In the genomic region with DNA sequence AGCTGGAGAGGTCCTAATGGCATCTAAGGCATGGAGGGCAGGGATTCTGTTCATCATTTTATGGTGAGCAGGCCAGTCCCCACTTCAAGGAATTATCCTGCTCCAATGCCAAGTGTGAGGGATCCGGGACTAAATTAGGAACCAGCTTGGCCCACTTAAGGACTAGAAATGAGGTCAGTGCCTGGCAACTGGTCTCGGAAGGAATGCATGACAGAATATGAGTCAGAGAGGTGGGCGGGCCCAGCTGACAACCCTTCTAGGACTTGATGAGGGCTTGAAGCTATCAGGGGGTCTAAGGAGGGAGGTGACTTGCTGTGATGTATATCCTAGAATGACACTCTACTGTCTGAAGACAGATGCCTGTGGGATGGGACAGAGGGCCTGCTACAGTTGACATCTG, we compare ENCODE assay signal across 9 mouse cellular contexts.
DNase-seq lines count a peak whose midpoint lies in the region; ATAC-seq lines count a peak whose summit lies in the region.
"Had no signal": no experiment of that assay in that cellular context is flagged by ENCODE, and none has a peak within 500 bp of the region (broad histone marks: within the 10 kb centered on the region; RNA-seq: fewer than 3 reads in every experiment).

No protein-coding gene starts in this region.

- peak; percentile 57; the same call in 1 of the 2 replicates for ATAC-seq in embryonic facial prominence, embryonic 15.5 days (ENCODE audit: insufficient number of reproducible peaks, low FRiP score, low TSS enrichment, low read depth)
- no peak for ATAC-seq in megakaryocyte-erythroid progenitor cell, adult 5-6 weeks (replicated peaks; ENCODE audit: low FRiP score, low TSS enrichment, poor library complexity, severe bottlenecking)
- no peak for ATAC-seq in midbrain, embryonic 11.5 days (ENCODE audit: low FRiP score)

- H3K36me3 ChIP-seq in embryonic facial prominence, embryonic 15.5 days: no peaks in the 10 kb centered on the region
- no peaks in the 10 kb centered on the region for H3K36me3 ChIP-seq in midbrain, embryonic 11.5 days (ENCODE audit: control insufficient read depth, insufficient read depth, low read length)

- no peak overlapping the region for H3K27ac ChIP-seq in embryonic facial prominence, embryonic 15.5 days (replicated peaks)
- H3K27ac ChIP-seq in midbrain, embryonic 11.5 days (ENCODE audit: low read depth, low read length): no peak overlapping the region

- H3K4me3 ChIP-seq in embryonic facial prominence, embryonic 15.5 days (replicated peaks): no peak overlapping the region
- H3K4me3 ChIP-seq in midbrain, embryonic 11.5 days (ENCODE audit: low read depth, low read length): no peak overlapping the region

- WGBS in embryonic facial prominence, embryonic 15.5 days: 57% methylated on average over 3 of the region's 3 CpGs
- WGBS in midbrain, embryonic 11.5 days: 69% methylated on average over 3 of the region's 3 CpGs

- DNase-seq in adrenal gland, adult 2 months: peak; percentile 31
- DNase-seq in adrenal gland, adult 18-20 months (ENCODE audit: low spot score in 2 of 2): no peak
- DNase-seq in 3134 (ENCODE audit: extremely low read depth, insufficient read length, low spot score): peak; percentile 80
- DNase-seq in left cerebral cortex, postnatal 10 days (ENCODE audit: extremely low spot score in 1 of 2, low spot score in 2 of 2): peak; percentile 19 to 45
- no peak for DNase-seq in midbrain, embryonic 11.5 days (ENCODE audit: low spot score, missing footprints)
- no peak for DNase-seq in urinary bladder, adult 2 months (ENCODE audit: low spot score)
- DNase-seq: kidney, postnatal 4 days had no signal

- H3K27me3 ChIP-seq in embryonic facial prominence, embryonic 15.5 days: no peaks in the 10 kb centered on the region
- H3K27me3 ChIP-seq in midbrain, embryonic 11.5 days (ENCODE audit: control insufficient read depth, insufficient read depth, low read length): no peaks in the 10 kb centered on the region

- intact Hi-C loops in left cerebral cortex, postnatal 10 days (cut with DNase I): no loop called here

- H3K4me1 ChIP-seq in embryonic facial prominence, embryonic 15.5 days: no peaks in the 10 kb centered on the region
- no peaks in the 10 kb centered on the region for H3K4me1 ChIP-seq in midbrain, embryonic 11.5 days (ENCODE audit: control insufficient read depth, insufficient read depth, low read length)

- no peak overlapping the region for H3K4me2 ChIP-seq in embryonic facial prominence, embryonic 15.5 days (replicated peaks)
- no peak overlapping the region for H3K4me2 ChIP-seq in midbrain, embryonic 11.5 days

- no peaks in the 10 kb centered on the region for H3K9me3 ChIP-seq in embryonic facial prominence, embryonic 15.5 days (replicated peaks)
- no peaks in the 10 kb centered on the region for H3K9me3 ChIP-seq in midbrain, embryonic 11.5 days (ENCODE audit: control insufficient read depth, low read length)

- H3K9ac ChIP-seq in embryonic facial prominence, embryonic 15.5 days: no peak overlapping the region
- no peak overlapping the region for H3K9ac ChIP-seq in midbrain, embryonic 11.5 days (ENCODE audit: low read length)

Comparison
In these comparisons a context has a peak if more than half of its experiments do, and no peak if none do; other contexts are left out.
1. DNase-seq: peak in adrenal gland, adult 2 months (single experiment), 3134 (single experiment) and left cerebral cortex, postnatal 10 days (2 of 2); none in adrenal gland, adult 18-20 months (0 of 2), midbrain, embryonic 11.5 days (single experiment) and urinary bladder, adult 2 months (single experiment).